Mouse (Mus musculus) embryo, embryonic 10.5 days (tissue): ENCODE measurements around the gene Ext2.

Experiments used
- DNase-seq: peaks from one replicate; pipeline ENCODE4 v3.0.0-alpha.2; 2015; ENCODE audit warnings: low spot score

Gene Ext2

GRCm38 (mm10) chr2:93822045-93822749, at the start of gene Ext2:
Gene Ext2 (minus strand): TSS chr2:93822568.
- peak; percentile 92 for DNase-seq

GRCm38 (mm10) chr2:93871411-93871925, 49.1 kb upstream of the Ext2 start:
- no peak for DNase-seq

GRCm38 (mm10) chr2:93870842-93871241, 48.5 kb upstream of the Ext2 start:
- DNase-seq: peak; percentile 86

- DNase-seq: no peak
Observed at GRCm38 (mm10) chr2:93869107-93869600, 46.8 kb upstream of the Ext2 start, which contains the start of gene Accsl. Gene Accsl (minus strand): TSS chr2:93869157.

- no peak for DNase-seq
Observed at GRCm38 (mm10) chr2:93868566-93868965, 46.2 kb upstream of the Ext2 start.

- DNase-seq: no peak
Observed at GRCm38 (mm10) chr2:93863229-93863628, 40.9 kb upstream of the Ext2 start.

- no peak for DNase-seq
Observed at GRCm38 (mm10) chr2:93858845-93859244, 36.5 kb upstream of the Ext2 start.

GRCm38 (mm10) chr2:93851303-93851702, 28.9 kb upstream of the Ext2 start:
- DNase-seq: no peak

GRCm38 (mm10) chr2:93850317-93850944, 28.1 kb upstream of the Ext2 start:
- no peak for DNase-seq

- peak; percentile 94 for DNase-seq
Observed at GRCm38 (mm10) chr2:93849505-93850089, 27.2 kb upstream of the Ext2 start, which contains the start of gene Accs. Gene Accs (minus strand): TSS chr2:93849943.

- DNase-seq: no peak
Observed at GRCm38 (mm10) chr2:93841349-93841748, 19.0 kb upstream of the Ext2 start.

- no peak for DNase-seq
Observed at GRCm38 (mm10) chr2:93840109-93840508, 17.7 kb upstream of the Ext2 start.

- DNase-seq: no peak
Observed at GRCm38 (mm10) chr2:93838931-93839330, 16.6 kb upstream of the Ext2 start.

- no peak for DNase-seq
Observed at GRCm38 (mm10) chr2:93836232-93836785, 13.9 kb upstream of the Ext2 start.

GRCm38 (mm10) chr2:93835596-93835995, 13.2 kb upstream of the Ext2 start:
- no peak for DNase-seq

GRCm38 (mm10) chr2:93823519-93823918, 1.2 kb upstream of the Ext2 start:
- DNase-seq: peak; percentile 97

- no peak for DNase-seq
Observed at GRCm38 (mm10) chr2:93817791-93818190, 4.6 kb downstream of the Ext2 start.

GRCm38 (mm10) chr2:93813343-93813742, 9.0 kb downstream of the Ext2 start:
- DNase-seq: no peak

- peak; percentile 72 for DNase-seq
Observed at GRCm38 (mm10) chr2:93811812-93812211, 10.6 kb downstream of the Ext2 start.

GRCm38 (mm10) chr2:93809931-93810330, 12.4 kb downstream of the Ext2 start:
- peak; percentile 61 for DNase-seq

- DNase-seq: no peak
Observed at GRCm38 (mm10) chr2:93808071-93808470, 14.3 kb downstream of the Ext2 start.

GRCm38 (mm10) chr2:93807440-93807839, 14.9 kb downstream of the Ext2 start:
- no peak for DNase-seq
